Mouse (Mus musculus) heart, postnatal 0 days (tissue): ENCODE results near the gene Il1rn. TPM values are rescaled to one million over a fixed set of nuclear protein-coding genes. Genes with fewer than 3 reads are reported as not detected.

Experiments used
- ATAC-seq: fragments of 200-750 bp; cut with Nextera tagmentation; 2 replicates; pipeline ENCODE4 v1.8.0; 2017; ENCODE audit warnings: low read depth, moderate number of reproducible peaks, moderate library complexity; ENCODE audit not compliant: insufficient read depth
- DNase-seq: peaks from one replicate; pipeline ENCODE4 v3.0.0-alpha.2; 2016; ENCODE audit warnings: low spot score
- H3K27ac ChIP-seq: fragments of 300-500 bp; sonication (generic); 2 replicates; pipeline ENCODE4 v1.5.1; 2014; ENCODE audit warnings: low read depth, mild to moderate bottlenecking
- H3K27me3 ChIP-seq: fragments of 300-500 bp; sonication (generic); 2 replicates; pipeline ENCODE4 v1.6.1; 2014; ENCODE audit warnings: low read length, mixed read lengths; ENCODE audit not compliant: control insufficient read depth, insufficient read depth
- H3K36me3 ChIP-seq: fragments of 300-500 bp; sonication (generic); replicated peaks from 2 replicates; pipeline ENCODE4 v1.6.1; 2014; ENCODE audit warnings: low read length, mixed read lengths; ENCODE audit not compliant: control insufficient read depth, insufficient read depth
- H3K4me1 ChIP-seq: fragments of 300-500 bp; sonication (generic); 2 replicates; pipeline ENCODE4 v1.6.1; 2014; ENCODE audit warnings: antibody characterized with exemption; ENCODE audit not compliant: control insufficient read depth, insufficient read depth
- H3K4me2 ChIP-seq: fragments of 300-500 bp; sonication (generic); 2 replicates; pipeline ENCODE4 v1.6.1; 2014; ENCODE audit warnings: low read depth, mild to moderate bottlenecking, low read length, moderate library complexity
- H3K4me3 ChIP-seq: fragments of 300-500 bp; sonication (generic); 2 replicates; pipeline ENCODE4 v1.5.1; 2014; ENCODE audit warnings: low read depth, low read length
- H3K9ac ChIP-seq: fragments of 300-500 bp; sonication (generic); replicated peaks from 2 replicates; pipeline ENCODE4 v1.6.1; 2014; ENCODE audit warnings: low read depth, low read length, mixed read lengths
- H3K9me3 ChIP-seq: fragments of 300-500 bp; sonication (generic); replicated peaks from 2 replicates; pipeline ENCODE4 v1.6.1; 2016; ENCODE audit warnings: low read length; ENCODE audit not compliant: control insufficient read depth
- CTCF ChIP-seq: IDR thresholded peaks from 2 replicates; pipeline ENCODE4 v1.5.1; 2016; ENCODE audit warnings: antibody characterized with exemption, control low read depth, low read depth
- EP300 ChIP-seq: IDR thresholded peaks from 2 replicates; pipeline ENCODE4 v1.6.1; 2016; ENCODE audit warnings: antibody characterized with exemption, low read depth
- WGBS: fragments of 180-500 bp; shearing (Covaris S2); extraction: QIAGEN DNeasy Blood & Tissue Kit; methylation state at CpG from one replicate; pipeline ENCODE4 v1.1.7; 2014; 5-methylcytosine and 5-hydroxymethylcytosine counted together
- polyA plus RNA-seq: library from polyadenylated mRNA; unstranded; fragments of >200 nt; fragmentation: Nextera tagmentation; extraction: Ambion mirVana; gene quantifications from 2 replicates; pipeline ENCODE4 v1.2.1, GENCODE M21; 2015
- total RNA-seq: library from RNA; depleted of rRNA; stranded (reverse); fragments of >200 nt; gene quantifications from 2 replicates; pipeline ENCODE4 v1.2.3, GENCODE M21; 2014; ENCODE audit warnings: low replicate concordance

Gene Il1rn
- total and polyA plus RNA-seq, 2 experiments from 2014 or later = 0.08 to 0.19 TPM

GRCm38 (mm10) chr2:24351159-24351558 lies 14.5 kb downstream of the Il1rn start:
- ATAC-seq = no peak
- no peak for DNase-seq
- H3K4me1 ChIP-seq = no peaks in the 10 kb centered on the region
- H3K36me3 ChIP-seq = no peaks in the 10 kb centered on the region
- H3K4me3 ChIP-seq = no peak overlapping the region
- TF ChIP-seq EP300 = no peak
- TF ChIP-seq CTCF = no peak
- no peaks in the 10 kb centered on the region for H3K9me3 ChIP-seq
- WGBS = 70% methylated on average over 2 of the region's 2 CpGs
- H3K9ac ChIP-seq = no peak overlapping the region
- H3K4me2 ChIP-seq = no peak overlapping the region
- no peak overlapping the region for H3K27ac ChIP-seq
- no peaks in the 10 kb centered on the region for H3K27me3 ChIP-seq

DNA sequence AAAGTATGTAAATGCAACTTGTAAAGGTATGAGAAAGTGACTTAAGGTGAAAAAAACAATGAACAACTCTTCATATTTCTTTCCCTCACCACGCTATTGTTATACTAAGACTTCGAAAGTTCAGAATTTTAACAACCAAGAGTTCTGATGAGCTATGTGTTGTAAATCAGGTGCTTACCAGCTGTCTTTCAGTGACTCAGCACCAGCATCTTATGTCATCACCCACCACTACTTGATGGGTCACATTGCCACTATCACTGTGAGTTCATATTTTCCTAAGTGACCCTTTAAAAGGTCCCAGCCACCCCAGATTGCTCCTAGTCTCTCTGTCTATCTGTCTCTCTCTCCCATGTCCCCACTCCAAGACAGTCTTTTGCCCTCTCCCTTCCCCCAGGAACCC lies 16.4 kb downstream of the Il1rn start:
- no peak for ATAC-seq
- TF ChIP-seq CTCF = no peak
- TF ChIP-seq EP300 = no peak
- DNase-seq = no peak
- no peaks in the 10 kb centered on the region for H3K27me3 ChIP-seq
- no peak overlapping the region for H3K27ac ChIP-seq
- H3K4me3 ChIP-seq = no peak overlapping the region
- no peaks in the 10 kb centered on the region for H3K4me1 ChIP-seq
- no peaks in the 10 kb centered on the region for H3K36me3 ChIP-seq
- no peak overlapping the region for H3K4me2 ChIP-seq
- H3K9me3 ChIP-seq = no peaks in the 10 kb centered on the region
- 83% methylated on average over 2 of the region's 2 CpGs for WGBS
- no peak overlapping the region for H3K9ac ChIP-seq

DNA sequence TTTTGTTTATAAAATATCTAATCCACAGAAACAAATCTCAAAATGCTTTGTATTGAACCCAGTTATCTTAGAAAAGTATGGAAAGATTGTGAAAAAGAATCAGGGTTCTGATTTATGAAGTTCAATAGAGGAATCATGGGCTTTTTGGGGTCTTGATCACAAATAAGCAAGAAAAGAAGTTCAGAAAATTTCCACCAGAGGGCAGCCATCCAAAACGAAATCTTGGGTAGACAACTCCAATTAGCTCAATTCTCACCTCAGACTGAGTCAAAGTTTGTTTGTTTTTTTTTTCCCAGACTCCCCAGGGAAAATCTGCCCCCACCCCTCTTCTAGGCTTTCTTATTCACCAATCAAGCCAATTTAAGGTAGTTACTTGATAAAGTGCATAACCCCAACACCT lies 21.0 kb downstream of the Il1rn start:
- H3K27ac ChIP-seq = no peak overlapping the region
- 11% methylated on average over 1 of the region's 1 CpGs for WGBS
- H3K27me3 ChIP-seq = no peaks in the 10 kb centered on the region
- H3K36me3 ChIP-seq = no peaks in the 10 kb centered on the region
- no peak overlapping the region for H3K9ac ChIP-seq
- H3K4me2 ChIP-seq = no peak overlapping the region
- no peak for DNase-seq
- H3K9me3 ChIP-seq = no peaks in the 10 kb centered on the region
- no peak overlapping the region for H3K4me3 ChIP-seq
- no peaks in the 10 kb centered on the region for H3K4me1 ChIP-seq
- ATAC-seq = no peak
- no peak for TF ChIP-seq EP300
- TF ChIP-seq CTCF = peak; percentile 41

GRCm38 (mm10) chr2:24359347-24359746 lies 22.7 kb downstream of the Il1rn start:
- Histone ChIP-seq H3K36me3 (no peaks in the 10 kb centered on the region), H3K4me1 (no peaks in the 10 kb centered on the region), H3K4me3 (no peak overlapping the region), H3K9me3 (no peaks in the 10 kb centered on the region), H3K4me2 (no peak overlapping the region), H3K27ac (no peak overlapping the region), H3K27me3 (no peaks in the 10 kb centered on the region), H3K9ac (no peak overlapping the region)
- DNase-seq = no peak
- ATAC-seq = no peak
- TF ChIP-seq EP300 = no peak
- TF ChIP-seq CTCF = no peak
- WGBS = 76% methylated on average over 1 of the region's 1 CpGs

DNA sequence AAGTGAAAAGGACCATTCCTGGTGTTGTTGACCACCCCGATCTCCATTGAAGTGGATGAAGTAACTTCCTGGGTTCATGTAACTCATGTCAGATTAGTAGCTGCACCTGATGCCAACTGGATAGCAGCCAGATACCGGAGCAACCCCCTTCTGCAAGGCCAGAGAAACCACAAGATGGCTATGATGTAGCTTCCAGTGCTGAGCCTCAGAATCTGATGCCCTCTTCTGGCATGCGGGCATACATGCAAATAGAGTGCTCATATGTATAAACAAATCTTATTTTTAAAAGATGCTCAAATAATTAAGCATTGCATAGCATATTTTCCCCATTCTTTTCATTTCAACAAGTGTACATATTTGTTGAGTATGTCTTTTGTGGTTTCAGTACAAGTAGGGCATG lies 27.2 kb downstream of the Il1rn start:
- WGBS = 50% methylated on average over 3 of the region's 3 CpGs
- Histone ChIP-seq H3K4me2 (no peak overlapping the region), H3K4me3 (no peak overlapping the region), H3K27ac (no peak overlapping the region), H3K4me1 (no peaks in the 10 kb centered on the region; the same call in 1 of the 2 replicates), H3K9me3 (no peaks in the 10 kb centered on the region), H3K36me3 (no peaks in the 10 kb centered on the region), H3K27me3 (peaks cover 8% of the 10 kb centered on the region; the same call in 1 of the 2 replicates), H3K9ac (no peak overlapping the region)
- DNase-seq = no peak
- no peak for ATAC-seq
- no peak for TF ChIP-seq CTCF
- TF ChIP-seq EP300 = no peak

GRCm38 (mm10) chr2:24366214-24366975 lies 29.7 kb downstream of the Il1rn start:
- Histone ChIP-seq H3K4me2 (no peak overlapping the region), H3K27ac (no peak overlapping the region), H3K36me3 (no peaks in the 10 kb centered on the region), H3K4me1 (no peaks in the 10 kb centered on the region; the same call in 1 of the 2 replicates), H3K9ac (no peak overlapping the region), H3K4me3 (no peak overlapping the region), H3K27me3 (peaks cover 8% of the 10 kb centered on the region; the same call in 1 of the 2 replicates), H3K9me3 (no peaks in the 10 kb centered on the region)
- no peak for ATAC-seq
- DNase-seq = no peak
- TF ChIP-seq CTCF = no peak
- TF ChIP-seq EP300 = no peak
- 73% methylated on average over 12 of the region's 12 CpGs for WGBS
